Mouse (Mus musculus): ENCODE measurements around the gene Tgfbr3.

Tgfbr3 gene

DNA sequence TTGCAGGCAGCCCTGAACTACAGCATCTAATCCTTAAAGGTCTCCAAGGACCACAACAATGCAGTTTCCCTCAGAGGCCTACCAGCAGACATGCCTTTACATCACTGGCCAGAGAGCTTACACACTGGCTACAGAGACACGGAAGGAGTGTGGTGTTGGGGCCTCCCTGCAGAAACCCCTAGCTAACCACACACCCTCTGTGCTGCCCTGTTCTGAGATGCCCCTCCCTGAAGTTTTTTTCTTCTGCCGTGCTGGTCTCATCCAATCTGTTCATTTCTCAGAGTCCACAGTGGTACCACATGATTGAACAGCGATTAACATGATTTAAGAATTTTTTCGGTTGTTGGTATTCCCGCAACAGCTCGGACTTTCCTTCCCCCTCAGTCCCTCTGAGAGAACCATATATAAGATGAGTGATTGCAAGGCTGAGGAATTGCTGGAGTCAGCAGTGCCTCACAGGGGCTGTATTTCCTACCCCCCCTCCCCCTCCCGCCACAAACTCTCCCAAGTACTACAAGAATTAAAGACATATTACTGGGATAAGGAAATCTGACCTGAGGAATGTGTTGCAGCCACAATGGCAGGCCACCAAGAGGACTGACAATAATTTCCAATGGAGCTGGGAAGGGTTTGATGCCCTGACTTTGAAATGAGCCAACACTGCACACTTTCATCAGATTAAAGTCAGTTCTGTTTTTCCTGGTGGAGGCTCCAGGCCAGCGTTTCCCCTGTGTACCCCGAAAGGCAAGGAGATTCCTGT, 75.9 kb downstream of the Tgfbr3 start:
- no peak for DNase-seq (ENCODE audit: low read depth, low spot score)

DNA sequence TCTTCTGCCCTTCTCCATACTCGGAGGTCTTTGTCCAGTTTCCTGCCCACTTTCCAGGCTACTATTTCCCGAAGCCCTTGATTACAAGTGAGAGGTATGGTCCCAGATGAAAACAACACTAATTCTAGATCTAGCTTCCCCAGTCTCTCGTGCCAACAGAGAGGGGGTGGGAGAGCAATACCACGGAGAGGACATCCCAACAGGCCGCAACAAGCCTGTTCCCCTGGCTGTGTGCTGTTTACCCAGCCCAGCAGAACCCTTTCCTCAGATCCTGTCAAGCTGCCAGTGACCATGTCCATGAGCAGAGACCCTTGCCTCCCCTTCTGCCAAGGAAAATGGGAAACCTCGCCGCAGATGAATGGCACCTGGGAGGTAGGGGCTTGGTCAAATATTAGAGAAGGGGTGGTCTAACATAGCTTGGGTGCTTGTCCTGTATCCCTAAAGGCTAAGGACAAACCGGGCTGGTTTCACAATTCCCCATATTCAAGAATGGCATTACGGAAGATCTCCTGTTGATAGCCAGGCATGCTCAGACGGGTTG, 77.5 kb downstream of the Tgfbr3 start:
- no peak for DNase-seq (ENCODE audit: low read depth, low spot score)

DNA sequence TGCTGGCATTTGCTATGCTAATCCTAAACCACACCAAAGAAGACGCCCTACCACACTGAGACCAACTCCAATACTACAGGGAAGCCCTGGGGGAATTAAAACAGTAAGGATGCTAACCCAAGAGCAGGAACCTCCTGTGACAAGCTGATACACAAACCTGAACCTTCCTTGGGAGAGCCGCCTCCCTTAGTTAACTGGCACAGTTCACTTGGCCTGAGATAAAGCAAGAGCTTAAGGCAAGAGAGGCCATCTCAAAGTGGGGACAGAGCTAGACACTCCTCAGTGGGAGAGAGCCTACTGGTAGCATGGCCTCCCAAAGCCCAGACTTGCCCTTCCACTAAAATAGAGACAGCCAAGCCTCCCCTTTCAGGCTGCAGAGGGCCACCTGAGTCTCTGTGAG, 79.4 kb downstream of the Tgfbr3 start:
- DNase-seq (ENCODE audit: low read depth, low spot score): no peak

- DNase-seq (ENCODE audit: low read depth, low spot score): no peak
Measured at GRCm38 (mm10) chr5:107207911-107208310, 81.5 kb downstream of the Tgfbr3 start.

GRCm38 (mm10) chr5:107204306-107204705, 85.1 kb downstream of the Tgfbr3 start:
- DNase-seq (ENCODE audit: low read depth, low spot score): no peak

- no peak for DNase-seq (ENCODE audit: low read depth, low spot score)
Measured at GRCm38 (mm10) chr5:107202801-107203559, 86.4 kb downstream of the Tgfbr3 start.

- DNase-seq (ENCODE audit: low read depth, low spot score): peak; percentile 78
Measured at GRCm38 (mm10) chr5:107201509-107202182, 87.8 kb downstream of the Tgfbr3 start.

DNA sequence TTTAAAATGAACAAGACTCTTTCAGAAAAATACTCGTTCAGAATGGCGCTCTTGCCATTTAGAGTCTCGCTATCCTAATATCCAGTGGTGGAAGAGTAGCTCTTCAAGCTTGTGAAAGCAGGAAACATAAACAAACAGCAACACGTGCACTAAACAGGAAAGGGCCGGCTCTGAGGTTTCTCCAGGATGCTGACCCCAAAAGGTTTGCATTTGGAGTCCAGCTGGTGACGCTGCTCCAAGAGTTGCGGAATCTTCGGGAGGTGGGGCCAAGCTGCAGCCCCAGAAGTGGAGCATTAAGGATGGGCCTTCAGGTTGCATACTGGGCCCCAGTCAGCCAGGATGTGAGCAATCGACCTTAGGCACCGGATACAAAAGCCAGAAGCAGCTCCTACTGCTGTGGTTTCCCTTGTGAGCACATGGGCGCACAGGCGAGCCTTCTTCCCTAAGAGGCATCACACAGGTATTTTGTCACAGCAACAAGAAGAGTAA, 88.5 kb downstream of the Tgfbr3 start:
- peak; percentile 68 for DNase-seq (ENCODE audit: low read depth, low spot score)

- no peak for DNase-seq (ENCODE audit: low read depth, low spot score)
Measured at GRCm38 (mm10) chr5:107200221-107200635, 89.2 kb downstream of the Tgfbr3 start.

DNA sequence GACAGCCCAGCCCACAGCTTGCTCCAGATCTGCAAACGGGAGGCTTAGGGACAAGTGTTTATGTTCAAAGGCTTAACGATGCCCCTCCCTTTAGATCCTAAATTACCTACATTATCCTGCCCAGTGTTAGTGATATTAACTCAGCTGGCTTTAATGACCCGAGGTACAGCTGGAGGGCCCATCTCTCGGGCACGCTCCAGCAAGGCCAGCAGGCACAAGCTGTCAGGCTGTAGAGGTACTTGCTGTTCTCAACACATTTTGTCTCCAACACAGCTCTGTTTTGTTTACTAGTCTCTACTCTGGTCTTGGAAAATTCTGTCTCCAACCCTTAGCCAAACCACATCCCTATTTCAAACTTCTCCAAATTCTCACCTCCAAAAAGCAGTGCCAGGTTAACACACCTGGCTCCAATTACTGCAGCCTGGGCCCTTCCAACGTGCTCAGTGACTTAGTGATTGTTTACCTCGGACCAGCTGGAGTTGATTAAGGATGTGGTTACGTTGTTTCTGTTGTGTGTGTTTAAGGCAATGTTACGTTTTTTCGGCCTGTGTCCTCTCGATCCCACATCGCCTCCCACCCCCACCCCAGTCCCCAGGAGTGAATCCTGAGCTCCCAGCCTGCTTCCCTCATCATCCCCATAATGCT, 93.6 kb downstream of the Tgfbr3 start:
- no peak for DNase-seq (ENCODE audit: low read depth, low spot score)

GRCm38 (mm10) chr5:107193160-107193559, 96.3 kb downstream of the Tgfbr3 start:
- DNase-seq (ENCODE audit: low read depth, low spot score): no peak

GRCm38 (mm10) chr5:107192372-107192771, 97.1 kb downstream of the Tgfbr3 start:
- DNase-seq (ENCODE audit: low read depth, low spot score): no peak

DNA sequence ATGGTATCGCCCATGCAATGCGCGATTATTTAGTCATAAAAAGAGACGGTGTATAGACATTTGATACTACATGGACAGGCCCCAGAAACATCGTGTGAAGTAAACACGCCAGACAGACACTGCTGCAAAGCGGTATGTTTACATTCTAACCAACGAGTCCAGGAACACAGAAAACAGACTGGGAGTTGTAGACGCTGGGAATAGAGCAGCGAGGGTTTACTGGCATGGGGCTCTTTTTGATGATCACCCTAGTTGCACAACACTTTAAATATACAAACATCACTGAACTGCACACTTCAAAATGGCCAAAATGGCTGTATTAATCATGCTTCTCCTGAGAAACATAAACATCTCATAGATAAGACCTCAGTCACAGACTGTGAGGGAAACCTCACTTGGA, 100.9 kb downstream of the Tgfbr3 start:
- no peak for DNase-seq (ENCODE audit: low read depth, low spot score)

- DNase-seq (ENCODE audit: low read depth, low spot score): no peak
Measured at GRCm38 (mm10) chr5:107186206-107186605, 103.2 kb downstream of the Tgfbr3 start.

DNA sequence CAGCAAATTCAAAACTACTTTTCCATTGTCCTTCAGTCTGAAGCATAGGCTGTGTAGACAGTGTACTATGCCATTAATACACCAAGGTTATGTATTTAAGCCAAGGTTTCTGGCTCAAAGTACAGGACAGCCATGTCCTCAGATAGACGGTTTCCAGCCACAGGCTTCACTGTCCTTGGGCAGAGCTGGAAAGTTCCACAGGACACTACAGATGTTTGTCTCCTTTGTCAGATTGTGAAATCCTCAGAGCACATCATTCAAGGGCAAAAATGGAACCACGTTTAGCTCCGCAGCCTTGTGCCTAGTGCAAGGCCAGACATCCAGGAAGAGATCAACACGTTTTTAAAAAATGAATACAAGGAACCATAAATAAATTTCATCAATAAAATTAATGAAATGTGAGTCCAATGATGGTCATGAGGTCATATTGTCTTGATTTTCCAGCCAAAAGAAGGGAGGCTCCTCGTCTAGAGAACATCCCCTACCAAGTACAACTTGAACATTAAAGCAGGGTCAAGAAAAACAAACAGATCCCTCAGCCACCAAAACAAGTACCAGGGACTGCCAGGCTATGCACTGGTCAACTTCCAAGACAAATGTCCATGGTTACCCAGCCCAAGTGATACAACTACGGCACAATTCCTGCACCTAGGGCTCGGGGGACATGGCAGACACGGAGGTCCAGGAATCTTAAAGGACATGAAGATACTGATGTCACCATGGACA, 105.1 kb downstream of the Tgfbr3 start:
- no peak for DNase-seq (ENCODE audit: low read depth, low spot score)

- DNase-seq (ENCODE audit: low read depth, low spot score): no peak
Measured at GRCm38 (mm10) chr5:107183537-107183936, 105.9 kb downstream of the Tgfbr3 start.

GRCm38 (mm10) chr5:107182721-107183120, 106.7 kb downstream of the Tgfbr3 start:
- DNase-seq (ENCODE audit: low read depth, low spot score): no peak

GRCm38 (mm10) chr5:107181820-107182219, 107.6 kb downstream of the Tgfbr3 start:
- no peak for DNase-seq (ENCODE audit: low read depth, low spot score)

DNA sequence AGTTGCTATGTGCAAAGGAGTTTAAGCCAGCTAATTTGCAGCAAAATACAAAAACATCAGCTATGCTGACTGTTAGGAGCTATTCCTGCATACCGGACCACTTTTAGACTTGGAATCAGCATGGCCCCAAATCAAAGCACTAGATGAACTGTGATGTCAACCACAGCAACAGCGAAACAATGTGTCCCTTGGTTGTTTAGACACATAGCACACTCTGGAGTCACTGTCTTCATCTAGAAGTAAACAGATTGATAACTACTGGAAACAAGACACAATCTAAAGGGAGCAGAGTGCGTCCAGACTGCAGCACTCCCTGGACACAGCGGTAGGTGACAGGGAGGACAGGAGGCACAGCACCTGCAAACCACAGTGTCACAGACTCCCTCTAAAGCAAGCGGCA, 110.2 kb downstream of the Tgfbr3 start:
- DNase-seq (ENCODE audit: low read depth, low spot score): no peak

DNA sequence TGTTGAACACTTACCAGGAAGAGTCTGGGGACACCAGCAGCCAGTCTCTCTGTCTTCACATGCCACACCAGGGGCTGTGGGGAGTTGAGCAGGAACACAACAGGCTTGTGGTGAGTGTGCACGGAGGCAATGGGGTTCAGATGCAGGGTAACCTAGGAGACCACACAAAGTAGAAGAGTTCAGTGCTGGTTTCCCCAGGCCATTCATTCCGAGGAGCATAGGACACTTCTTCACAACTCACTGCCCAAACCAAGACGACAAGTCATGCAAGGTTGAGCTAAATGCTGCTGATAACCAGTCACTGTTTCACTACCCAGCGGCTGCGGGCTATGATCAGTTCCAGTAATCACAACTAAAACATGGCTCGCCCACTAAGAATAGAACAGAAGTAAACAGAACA, 111.6 kb downstream of the Tgfbr3 start:
- DNase-seq (ENCODE audit: low read depth, low spot score): peak; percentile 36

GRCm38 (mm10) chr5:107177248-107177647, 112.2 kb downstream of the Tgfbr3 start:
- DNase-seq (ENCODE audit: low read depth, low spot score): peak; percentile 62
